Mouse (Mus musculus): ENCODE results near the gene 1700019N19Rik.

The 1700019N19Rik gene

GRCm38 (mm10) chr19:58806364-58806763, 12.1 kb upstream of the 1700019N19Rik start:
- peak; percentile 90 for DNase-seq (ENCODE audit: low spot score)

- no peak for DNase-seq (ENCODE audit: low spot score)
These were observed 11.0 kb upstream of the 1700019N19Rik start for GRCm38 (mm10) chr19:58805191-58805779.

DNA sequence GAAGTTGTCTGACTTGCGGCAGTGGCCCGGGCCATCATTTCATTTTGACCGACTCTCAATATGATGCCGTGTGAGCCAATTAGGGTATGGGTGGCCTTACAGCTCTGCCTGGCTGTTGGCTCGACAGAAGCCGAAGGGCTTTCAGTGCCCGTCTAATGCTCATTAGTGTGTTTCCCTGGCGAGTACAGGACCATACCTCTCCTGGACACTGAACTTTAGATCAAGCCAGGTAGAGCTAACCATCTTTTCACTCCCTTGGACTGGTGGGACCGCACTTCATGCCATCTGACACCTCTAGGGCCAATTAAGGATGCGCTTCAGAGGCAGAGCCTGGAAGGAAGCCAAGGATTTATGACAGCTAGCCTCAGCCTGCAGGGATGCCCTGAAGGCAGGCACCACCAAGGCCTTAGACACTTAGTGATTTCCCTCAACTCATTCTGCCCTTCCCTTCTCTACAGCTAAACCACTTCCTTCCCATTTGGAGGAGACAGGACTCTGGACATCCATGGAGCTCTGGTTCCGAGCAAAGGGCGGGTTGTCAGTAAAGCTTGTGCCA, 931 bp upstream of the 1700019N19Rik start:
- DNase-seq (ENCODE audit: low spot score) = no peak

GRCm38 (mm10) chr19:58789194-58789593, 5.1 kb downstream of the 1700019N19Rik start:
- no peak for DNase-seq (ENCODE audit: low spot score)

- peak; percentile 26 for DNase-seq (ENCODE audit: low spot score)
These were observed 10.3 kb downstream of the 1700019N19Rik start for GRCm38 (mm10) chr19:58783938-58784337.

DNA sequence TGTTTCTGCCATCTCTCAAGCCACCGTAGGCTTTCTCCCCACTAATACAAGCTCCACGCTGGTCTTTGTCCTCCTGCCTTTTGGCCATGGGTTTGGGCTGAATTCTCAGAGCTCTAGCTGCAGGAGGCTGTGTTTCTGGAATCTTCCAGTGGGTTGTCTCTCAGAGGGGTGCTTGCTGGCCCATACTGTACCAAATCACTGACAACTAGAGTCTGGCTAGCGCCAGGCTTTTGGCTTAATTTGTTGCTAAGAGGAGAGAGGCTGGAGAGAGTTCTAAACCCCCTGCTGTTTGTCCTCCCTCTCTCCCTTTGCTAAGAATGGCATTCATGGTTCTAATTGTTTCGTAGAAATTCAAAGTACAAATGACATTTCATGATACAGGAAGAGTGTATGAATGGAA, 12.7 kb downstream of the 1700019N19Rik start:
- DNase-seq (ENCODE audit: low spot score) = no peak

GRCm38 (mm10) chr19:58776461-58776860, 17.8 kb downstream of the 1700019N19Rik start:
- DNase-seq (ENCODE audit: low spot score) = no peak

GRCm38 (mm10) chr19:58767329-58767728, 26.9 kb downstream of the 1700019N19Rik start:
- no peak for DNase-seq (ENCODE audit: low spot score)

DNA sequence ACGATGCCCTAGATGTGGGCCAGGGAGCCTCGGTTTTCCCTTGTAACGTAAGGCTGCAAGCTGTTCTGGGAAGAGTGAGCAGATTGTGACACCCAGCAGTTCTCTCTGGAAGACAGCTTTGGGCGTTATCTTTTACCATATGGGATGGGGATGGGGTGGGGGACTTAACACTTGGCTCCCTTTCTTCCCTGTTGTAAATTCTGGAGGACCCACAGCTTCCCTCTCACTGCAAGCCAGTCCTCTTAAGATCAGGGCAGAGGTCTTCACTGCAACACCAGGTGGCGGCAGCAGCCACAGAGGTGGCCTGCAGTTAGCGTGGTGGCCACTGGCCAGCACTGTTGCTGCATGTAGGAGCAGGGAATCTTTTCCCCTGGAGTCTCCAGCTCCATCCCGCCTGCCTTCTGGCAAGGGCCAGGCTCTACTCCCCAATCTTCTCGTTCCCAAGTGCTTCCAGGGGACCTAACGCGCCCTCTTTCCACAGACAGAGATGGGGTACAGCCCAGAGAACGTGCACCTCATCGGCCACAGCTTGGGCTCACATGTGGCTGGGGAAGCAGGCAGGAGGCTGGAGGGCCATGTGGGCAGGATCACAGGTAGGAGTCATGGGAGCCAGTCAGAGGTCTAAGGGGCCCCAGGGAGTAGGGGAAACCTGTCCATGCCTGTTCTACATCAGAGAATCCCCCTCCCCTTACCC, 31.3 kb downstream of the 1700019N19Rik start:
- peak; percentile 89 for DNase-seq (ENCODE audit: low spot score)

GRCm38 (mm10) chr19:58762316-58762715, 31.9 kb downstream of the 1700019N19Rik start:
- DNase-seq (ENCODE audit: low spot score) = peak; percentile 35

GRCm38 (mm10) chr19:58759423-58759822, 34.8 kb downstream of the 1700019N19Rik start, which contains the start of gene Pnliprp2:
Pnliprp2 (plus strand) TSS chr19:58759719.
- DNase-seq (ENCODE audit: low spot score) = no peak

DNA sequence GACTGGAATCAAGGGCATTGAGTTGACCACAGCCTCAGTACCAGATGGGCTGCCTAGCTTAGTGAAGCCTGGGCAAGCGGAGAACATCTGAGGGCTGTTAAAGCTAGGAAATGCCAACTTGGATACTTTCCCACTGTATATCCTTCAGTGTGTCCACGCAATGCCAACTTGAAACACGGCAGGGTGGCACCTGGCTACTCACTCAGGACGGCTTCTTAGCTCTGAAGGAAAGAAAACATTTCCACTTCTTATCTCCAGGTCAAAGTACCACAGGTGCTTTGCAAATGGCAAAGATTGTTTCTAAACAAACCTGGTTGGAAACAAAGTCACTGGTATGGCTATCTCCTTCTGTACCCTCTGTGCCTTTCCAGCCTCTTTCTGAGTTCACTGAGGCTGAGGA, 35.4 kb downstream of the 1700019N19Rik start:
- no peak for DNase-seq (ENCODE audit: low spot score)

DNA sequence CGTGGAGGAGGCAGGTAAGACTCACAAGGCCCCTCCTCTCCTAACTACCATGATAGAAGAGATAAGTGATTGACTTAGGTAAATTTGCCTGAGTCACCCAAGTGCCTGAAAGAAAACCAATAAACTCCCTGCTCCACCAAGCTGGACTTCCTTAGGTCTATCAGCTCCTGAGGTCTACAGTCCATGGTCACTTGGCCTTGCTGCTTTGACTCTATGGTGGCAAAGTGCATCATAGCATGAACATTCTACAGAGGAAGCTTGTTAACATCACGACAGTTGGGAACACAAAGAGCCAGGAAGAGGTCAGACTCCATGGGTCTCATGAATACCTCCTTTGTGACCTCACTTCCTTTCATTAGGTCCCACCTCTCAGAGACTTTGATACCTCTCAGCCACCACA, 42.8 kb downstream of the 1700019N19Rik start:
- no peak for DNase-seq (ENCODE audit: low spot score)

- no peak for DNase-seq (ENCODE audit: low spot score)
These were observed 43.4 kb downstream of the 1700019N19Rik start for GRCm38 (mm10) chr19:58750822-58751221.

DNA sequence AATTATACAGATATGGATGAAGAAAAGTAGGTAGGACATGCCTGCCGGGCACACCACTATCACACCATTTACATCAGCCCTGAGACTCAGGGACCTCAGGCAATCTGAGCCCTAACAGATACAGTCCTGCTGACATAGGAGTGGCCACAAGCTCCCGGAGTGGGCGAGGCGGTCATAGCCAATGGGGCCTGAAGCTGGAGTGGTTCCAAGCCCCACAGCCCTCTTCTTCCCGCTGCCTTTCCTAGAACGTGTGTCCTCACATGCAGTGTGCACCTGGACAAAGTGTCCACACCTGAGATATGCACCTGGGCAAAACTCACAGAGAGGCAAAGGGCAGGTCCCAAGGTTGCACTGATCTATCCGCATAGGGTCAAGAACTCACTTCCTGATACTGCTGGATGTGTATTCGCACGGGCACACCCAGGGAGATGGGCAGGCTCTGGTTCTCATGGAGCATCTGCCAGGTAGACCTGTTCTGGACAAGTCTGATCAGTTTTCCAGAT, 46.7 kb downstream of the 1700019N19Rik start:
- no peak for DNase-seq (ENCODE audit: low spot score)

DNA sequence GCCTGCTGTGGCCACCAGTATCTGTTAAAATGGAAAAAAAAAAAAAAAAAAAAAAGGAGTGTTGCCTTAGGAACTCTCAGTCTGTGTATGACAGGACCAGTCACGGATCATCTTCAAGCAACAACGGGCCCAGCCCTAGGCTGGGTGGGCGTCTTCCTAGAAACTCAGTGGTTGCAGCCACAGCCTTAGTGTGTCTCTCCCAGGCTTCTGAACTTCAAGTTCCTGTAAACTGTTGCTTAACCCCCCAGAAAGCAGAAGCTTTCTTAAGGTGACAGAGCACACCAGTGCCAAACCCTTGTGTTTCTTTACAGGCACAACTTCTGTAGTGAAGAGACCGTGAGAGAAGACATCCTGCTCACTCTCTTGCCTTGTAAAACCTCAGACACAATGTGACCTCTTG, 50.5 kb downstream of the 1700019N19Rik start:
- no peak for DNase-seq (ENCODE audit: low spot score)

- no peak for DNase-seq (ENCODE audit: low spot score)
These were observed 51.5 kb downstream of the 1700019N19Rik start for GRCm38 (mm10) chr19:58742711-58743110.

GRCm38 (mm10) chr19:58741036-58741435, 53.2 kb downstream of the 1700019N19Rik start:
- no peak for DNase-seq (ENCODE audit: low spot score)

GRCm38 (mm10) chr19:58738111-58738510, 56.1 kb downstream of the 1700019N19Rik start:
- no peak for DNase-seq (ENCODE audit: low spot score)
